Mouse (Mus musculus) liver, embryonic 14.5 days (tissue): Measurements from ENCODE around the gene Hgf. TPM values are rescaled to one million over a fixed set of nuclear protein-coding genes. Genes with fewer than 3 reads are reported as not detected.

Source experiments
- ATAC-seq: fragments of 200-750 bp; cut with Nextera tagmentation; 2 replicates; pipeline ENCODE4 v1.8.0; 2017; ENCODE audit warnings: moderate number of reproducible peaks, mild to moderate bottlenecking, moderate library complexity; ENCODE audit not compliant: insufficient read depth
- DNase-seq, 3 experiments: peaks; one replicate each; pipeline ENCODE4 v3.0.0-alpha.2; 2012 to 2013; ENCODE audit warnings: low read depth in 3 of 3, low spot score in 3 of 3
- H3K27ac ChIP-seq: fragments of 300-500 bp; sonication (generic); 2 replicates; pipeline ENCODE4 v1.5.1; 2014; ENCODE audit warnings: moderate library complexity, mild to moderate bottlenecking, control low read depth, inconsistent platforms
- H3K27me3 ChIP-seq: fragments of 300-500 bp; sonication (generic); 2 replicates; pipeline ENCODE4 v1.6.1; 2014; ENCODE audit warnings: mild to moderate bottlenecking, low read length, moderate library complexity; ENCODE audit not compliant: control insufficient read depth, insufficient read depth
- H3K36me3 ChIP-seq: fragments of 300-500 bp; sonication (generic); replicated peaks from 2 replicates; pipeline ENCODE4 v1.6.1; 2014; ENCODE audit warnings: low read depth; ENCODE audit not compliant: control insufficient read depth, insufficient read depth
- H3K4me1 ChIP-seq, 2 experiments: fragments of 200-500 bp in 1 of 2; fragments of 300-500 bp in 1 of 2; sonication (generic) in 1 of 2; replicated peaks; 2 replicates each; pipeline ENCODE4 v1.6.1; 2012 to 2014; ENCODE audit warnings: antibody characterized with exemption in 1 of 2, inconsistent platforms in 1 of 2, low read length in 1 of 2; ENCODE audit not compliant: control insufficient read depth in 2 of 2, insufficient read depth in 2 of 2
- H3K4me2 ChIP-seq: fragments of 300-500 bp; sonication (generic); 2 replicates; pipeline ENCODE4 v1.6.1; 2014; ENCODE audit warnings: low read depth, mild to moderate bottlenecking, control low read depth, moderate library complexity
- H3K4me3 ChIP-seq, 2 experiments: fragments of 200-500 bp in 1 of 2; fragments of 300-500 bp in 1 of 2; sonication (generic) in 1 of 2; 2 replicates each; pipeline ENCODE4 v1.5.1; 2012 to 2014; ENCODE audit warnings: low read depth in 2 of 2, low read length in 2 of 2, mild to moderate bottlenecking in 2 of 2, control low read depth in 1 of 2, inconsistent platforms in 1 of 2, moderate library complexity in 1 of 2; ENCODE audit not compliant: insufficient read depth in 1 of 2
- H3K9ac ChIP-seq: fragments of 300-500 bp; sonication (generic); replicated peaks from 2 replicates; pipeline ENCODE4 v1.6.1; 2014; ENCODE audit warnings: mild to moderate bottlenecking, control low read depth, moderate library complexity
- H3K9me3 ChIP-seq: fragments of 300-500 bp; sonication (generic); 2 replicates; pipeline ENCODE4 v1.6.1; 2016; ENCODE audit warnings: low read length, mixed read lengths; ENCODE audit not compliant: control insufficient read depth
- CTCF ChIP-seq: IDR thresholded peaks from 2 replicates; pipeline ENCODE4 v1.5.1; 2016; ENCODE audit warnings: antibody characterized with exemption, low read depth, control low read depth
- EP300 ChIP-seq: IDR thresholded peaks from 2 replicates; pipeline ENCODE4 v1.6.1; 2016; ENCODE audit warnings: antibody characterized with exemption, low read depth
- WGBS: fragments of 180-500 bp; shearing (Covaris S2); extraction: QIAGEN DNeasy Blood & Tissue Kit; methylation state at CpG from one replicate; pipeline ENCODE4 v1.1.7; 2014; ENCODE audit not compliant: insufficient replicate concordance; 5-methylcytosine and 5-hydroxymethylcytosine counted together
- polyA plus RNA-seq, 2 experiments: library from polyadenylated mRNA; depleted of rRNA in 1 of 2; stranded (reverse) in 1 of 2; unstranded in 1 of 2; fragments of >200 nt; fragmentation: Nextera tagmentation in 1 of 2; extraction: Ambion mirVana in 1 of 2; gene quantifications; 2 replicates each; pipeline versions ENCODE4 v1.2.1 to v1.2.3; 2012 to 2014

Hgf gene
- polyA plus RNA-seq, 2 experiments = 1.6 to 3.0 TPM

DNA sequence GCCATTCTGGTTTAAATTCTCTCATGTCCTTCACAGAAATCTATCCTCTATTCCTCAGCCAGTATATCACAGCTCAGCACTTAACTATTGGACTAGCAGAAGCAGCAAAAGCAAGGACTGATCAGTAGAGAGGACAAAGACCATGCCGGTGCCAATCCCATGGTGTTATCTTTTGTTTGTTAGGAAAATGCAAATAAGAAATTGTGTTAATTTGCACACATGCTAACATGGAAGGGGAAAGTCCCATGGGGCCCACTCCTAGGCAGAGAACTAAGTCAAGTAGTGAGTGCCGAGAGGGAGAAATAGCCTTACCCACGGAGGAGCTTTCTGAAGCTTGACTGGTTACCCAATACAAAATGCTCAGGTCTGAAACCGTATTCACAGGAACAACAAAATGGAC lies 42.4 kb downstream of the Hgf start:
- no peak overlapping the region for H3K9ac ChIP-seq
- ATAC-seq (no peak), DNase-seq (no peak)
- no peaks in the 10 kb centered on the region for H3K9me3 ChIP-seq
- no peaks in the 10 kb centered on the region for H3K36me3 ChIP-seq
- H3K27me3 ChIP-seq = no peaks in the 10 kb centered on the region
- H3K4me2 ChIP-seq = no peak overlapping the region
- H3K27ac ChIP-seq = no peak overlapping the region
- H3K4me1 ChIP-seq = no peaks in the 10 kb centered on the region
- WGBS = 63% methylated on average over 4 of the region's 4 CpGs
- no peak overlapping the region for H3K4me3 ChIP-seq
- TF ChIP-seq CTCF = no peak
- no peak for TF ChIP-seq EP300

DNA sequence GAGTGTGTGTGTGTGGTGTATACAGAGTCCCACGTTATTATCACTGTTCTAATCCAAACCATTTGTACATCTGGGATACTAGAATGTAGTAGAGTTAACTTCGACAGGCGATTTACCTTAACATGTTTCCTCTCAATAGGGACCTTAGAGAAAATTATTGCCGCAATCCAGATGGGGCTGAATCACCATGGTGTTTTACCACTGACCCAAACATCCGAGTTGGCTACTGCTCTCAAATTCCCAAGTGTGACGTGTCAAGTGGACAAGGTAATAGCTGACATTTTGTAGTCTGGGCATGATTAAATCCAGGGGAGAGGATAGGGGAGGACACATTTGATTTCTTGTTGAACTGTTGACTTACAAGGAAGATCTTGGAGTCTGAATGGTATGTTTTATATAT lies 44.7 kb downstream of the Hgf start:
- no peaks in the 10 kb centered on the region for H3K36me3 ChIP-seq
- H3K9me3 ChIP-seq = no peaks in the 10 kb centered on the region
- H3K4me1 ChIP-seq = no peaks in the 10 kb centered on the region
- WGBS = 57% methylated on average over 6 of the region's 6 CpGs
- no peak overlapping the region for H3K4me2 ChIP-seq
- no peak overlapping the region for H3K27ac ChIP-seq
- no peak overlapping the region for H3K4me3 ChIP-seq
- H3K9ac ChIP-seq = no peak overlapping the region
- TF ChIP-seq EP300 (no peak), CTCF (no peak)
- ATAC-seq (no peak), DNase-seq (no peak)
- no peaks in the 10 kb centered on the region for H3K27me3 ChIP-seq

DNA sequence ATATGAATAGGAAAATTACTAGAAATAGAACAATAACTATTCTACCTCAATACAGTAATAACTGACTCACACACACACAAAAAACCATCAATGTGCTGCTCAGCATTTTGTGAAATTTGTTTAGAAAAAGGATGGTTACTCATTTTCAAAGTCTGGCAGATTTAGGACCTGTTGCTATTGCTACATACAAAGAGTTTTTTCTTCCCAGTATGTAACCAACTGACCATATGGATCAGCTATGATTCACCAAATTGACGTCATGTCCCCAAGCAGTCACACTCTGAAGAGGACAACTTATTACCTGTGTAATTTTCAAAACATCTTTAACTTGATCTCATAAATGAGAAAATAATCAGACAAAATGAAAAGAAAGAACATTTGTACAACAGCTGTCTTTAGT lies 48.2 kb downstream of the Hgf start:
- no peak for DNase-seq
- Histone ChIP-seq H3K27me3 (no peaks in the 10 kb centered on the region), H3K9ac (no peak overlapping the region), H3K36me3 (no peaks in the 10 kb centered on the region), H3K4me3 (no peak overlapping the region), H3K4me1 (no peaks in the 10 kb centered on the region), H3K4me2 (no peak overlapping the region), H3K27ac (no peak overlapping the region), H3K9me3 (no peaks in the 10 kb centered on the region)
- ATAC-seq = no peak
- 57% methylated on average over 1 of the region's 1 CpGs for WGBS
- TF ChIP-seq CTCF = no peak
- no peak for TF ChIP-seq EP300

DNA sequence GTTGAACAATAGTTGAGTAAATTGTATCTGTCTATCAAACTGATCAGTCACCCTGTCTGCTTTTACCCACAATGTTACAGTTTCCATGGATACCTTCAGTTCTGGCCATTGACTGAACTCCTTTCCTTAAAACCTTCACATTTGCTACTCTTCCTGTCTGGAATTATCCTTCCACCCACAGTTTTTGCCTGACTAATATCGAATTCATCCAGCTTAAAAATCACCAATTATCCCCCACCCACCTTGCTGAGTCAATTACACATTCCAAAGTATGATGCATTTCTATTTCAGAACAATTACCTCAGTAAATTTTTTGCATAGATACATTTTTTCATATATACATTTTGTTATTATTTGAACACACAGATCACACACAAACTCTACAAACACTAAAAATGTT lies 79.7 kb downstream of the Hgf start:
- Histone ChIP-seq H3K27ac (no peak overlapping the region), H3K9me3 (no peaks in the 10 kb centered on the region), H3K4me1 (no peaks in the 10 kb centered on the region), H3K36me3 (no peaks in the 10 kb centered on the region), H3K9ac (no peak overlapping the region), H3K4me2 (no peak overlapping the region), H3K27me3 (no peaks in the 10 kb centered on the region), H3K4me3 (no peak overlapping the region)
- ATAC-seq = no peak
- WGBS = 30% methylated on average over 1 of the region's 1 CpGs
- TF ChIP-seq CTCF (no peak), EP300 (no peak)
- DNase-seq = no peak

DNA sequence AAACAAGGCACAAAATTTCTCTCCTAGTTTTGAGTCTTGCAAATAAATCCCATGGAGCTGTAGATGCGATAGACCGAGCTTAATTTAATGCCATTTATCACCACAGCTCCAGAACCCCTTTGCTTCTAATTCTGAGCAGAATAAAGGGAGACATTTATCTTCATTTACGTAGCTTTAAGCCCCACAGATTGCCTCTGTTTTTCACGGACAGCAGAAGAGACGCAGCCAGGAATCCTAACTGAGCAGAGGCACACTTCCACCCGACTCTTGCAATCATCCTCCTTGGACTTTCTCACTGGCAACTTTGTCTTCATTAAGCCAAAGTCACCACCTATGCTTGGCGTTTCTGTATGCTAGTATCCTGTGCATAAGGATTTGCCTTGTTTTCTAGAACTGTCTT lies 93.1 kb downstream of the Hgf start:
- Histone ChIP-seq H3K9ac (no peak overlapping the region), H3K36me3 (no peaks in the 10 kb centered on the region), H3K4me2 (no peak overlapping the region), H3K4me3 (no peak overlapping the region), H3K27ac (no peak overlapping the region), H3K4me1 (no peaks in the 10 kb centered on the region), H3K27me3 (no peaks in the 10 kb centered on the region), H3K9me3 (no peaks in the 10 kb centered on the region)
- TF ChIP-seq CTCF = no peak
- TF ChIP-seq EP300 = no peak
- DNase-seq = no peak
- no peak for ATAC-seq
- WGBS = 53% methylated on average over 7 of the region's 7 CpGs

DNA sequence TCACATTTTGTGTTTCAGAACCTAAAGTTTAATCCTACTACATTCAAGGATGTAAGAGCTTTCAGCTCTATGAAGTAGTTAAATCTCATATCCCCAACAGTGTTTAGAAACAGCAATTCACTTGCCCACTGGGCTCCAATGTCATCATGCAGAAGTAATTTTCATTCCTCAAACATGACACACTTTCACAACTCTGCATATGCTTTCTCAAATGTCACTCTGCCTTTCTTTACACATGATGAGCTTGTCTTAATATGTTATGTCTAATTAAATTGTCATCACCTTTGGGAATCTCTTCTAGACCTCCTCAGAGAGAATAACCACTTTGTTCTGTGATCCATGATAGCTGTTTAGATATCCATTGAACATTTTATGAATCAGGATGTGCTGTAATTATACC lies 94.4 kb downstream of the Hgf start:
- no peak for ATAC-seq
- no peaks in the 10 kb centered on the region for H3K36me3 ChIP-seq
- H3K27me3 ChIP-seq = no peaks in the 10 kb centered on the region
- no peak overlapping the region for H3K9ac ChIP-seq
- H3K4me1 ChIP-seq = no peaks in the 10 kb centered on the region
- H3K9me3 ChIP-seq = no peaks in the 10 kb centered on the region
- no peak for TF ChIP-seq CTCF
- TF ChIP-seq EP300 = no peak
- no peak for DNase-seq
- no peak overlapping the region for H3K4me3 ChIP-seq
- no peak overlapping the region for H3K4me2 ChIP-seq
- H3K27ac ChIP-seq = no peak overlapping the region
